Mouse (Mus musculus) C2C12 (cell line): ENCODE data around the gene Pdzd2. TPM values are rescaled to one million over a fixed set of nuclear protein-coding genes. Genes with fewer than 3 reads are reported as not detected.

Experiments used
- H3K27me3 ChIP-seq: one replicate; pipeline ENCODE4 v1.6.1; 2011; ENCODE audit not compliant: control insufficient read depth, insufficient read depth, insufficient read length
- H3K36me3 ChIP-seq: one replicate; pipeline ENCODE4 v1.6.1; 2011; ENCODE audit not compliant: control insufficient read depth, insufficient read depth
- H3K4me3 ChIP-seq: one replicate; pipeline ENCODE4 v1.5.1; 2011; ENCODE audit warnings: mild to moderate bottlenecking, control low read depth; ENCODE audit not compliant: poor library complexity, insufficient read depth, severe bottlenecking
- H3K79me2 ChIP-seq: one replicate; pipeline ENCODE4 v1.6.1; 2011; ENCODE audit not compliant: control insufficient read depth, insufficient read depth
- H3K79me3 ChIP-seq: one replicate; pipeline ENCODE4 v1.6.1; 2011; ENCODE audit warnings: low read depth, control low read depth
- H3ac ChIP-seq: one replicate; pipeline ENCODE3; 2011; ENCODE audit warnings: low read depth; ENCODE audit not compliant: control insufficient read depth, insufficient read length
- CEBPB ChIP-seq: IDR thresholded peaks from one replicate; pipeline ENCODE4 v1.6.1; 2011; ENCODE audit warnings: low read depth, mild to moderate bottlenecking, control low read depth, moderate library complexity
- CTCF ChIP-seq: IDR thresholded peaks from one replicate; pipeline ENCODE4 v1.5.1; 2011; ENCODE audit not compliant: control insufficient read depth, insufficient read depth, insufficient read length
- FOSL1 ChIP-seq: IDR thresholded peaks from one replicate; pipeline ENCODE4 v1.8.0; 2011; ENCODE audit warnings: mild to moderate bottlenecking, low read length; ENCODE audit not compliant: poor library complexity, insufficient read depth, severe bottlenecking
- MAX ChIP-seq: IDR thresholded peaks from one replicate; pipeline ENCODE4 v1.6.1; 2011; ENCODE audit warnings: mild to moderate bottlenecking, control low read depth
- MYOD1 ChIP-seq: IDR thresholded peaks from one replicate; pipeline ENCODE4 v1.6.1; 2011; ENCODE audit warnings: low read depth; ENCODE audit not compliant: control insufficient read depth, insufficient read length
- MYOG ChIP-seq: IDR thresholded peaks from one replicate; pipeline ENCODE4 v1.6.1; 2011; ENCODE audit not compliant: control insufficient read depth, insufficient read length; ENCODE audit errors: extremely low read depth
- USF1 ChIP-seq: IDR thresholded peaks from one replicate; pipeline ENCODE4 v1.6.1; 2011; ENCODE audit warnings: low read depth, mild to moderate bottlenecking, control low read depth, moderate library complexity
- polyA plus RNA-seq: library from polyadenylated mRNA; unstranded; fragments of >200 nt; fragmentation: generic; extraction: Trizol; gene quantifications from one replicate; pipeline ENCODE4 v1.2.1, GENCODE M21; 2012; ENCODE audit warnings: missing spikeins

Gene Pdzd2
- polyA plus RNA-seq, 1 experiment: 0.01 TPM

- no peak for TF ChIP-seq CTCF
- no peak for TF ChIP-seq FOSL1
- TF ChIP-seq CEBPB: no peak
- no peak for TF ChIP-seq MYOD1
- H3K79me2 ChIP-seq: no peaks in the 10 kb centered on the region
- H3K79me3 ChIP-seq: no peaks in the 10 kb centered on the region
- H3K4me3 ChIP-seq: no peak overlapping the region
- no peak overlapping the region for H3ac ChIP-seq
- no peaks in the 10 kb centered on the region for H3K36me3 ChIP-seq
- peaks cover 6% of the 10 kb centered on the region for H3K27me3 ChIP-seq
Measured at GRCm38 (mm10) chr15:12623521-12623920, 116.2 kb downstream of the Pdzd2 start.

DNA sequence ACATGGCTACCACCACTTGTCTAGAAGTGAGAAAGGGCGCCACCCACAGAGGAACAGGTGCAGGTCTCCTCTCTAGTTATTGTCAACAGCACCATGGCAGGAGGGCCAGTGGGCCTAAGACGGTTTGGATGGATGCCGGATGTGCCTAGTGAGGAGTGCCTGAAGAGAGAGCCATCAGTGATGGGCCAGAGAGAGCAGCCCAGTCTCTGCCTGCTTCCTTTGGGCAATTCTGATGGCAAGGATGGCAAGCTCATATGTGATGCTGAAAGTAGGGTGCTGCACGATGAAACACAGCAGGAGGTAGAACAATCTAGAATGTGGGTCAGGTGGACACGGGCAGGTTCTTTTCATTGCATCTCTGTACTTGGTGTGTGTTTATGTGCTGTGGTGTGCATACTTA, 117.0 kb downstream of the Pdzd2 start:
- H3ac ChIP-seq: no peak overlapping the region
- H3K4me3 ChIP-seq: no peak overlapping the region
- no peaks in the 10 kb centered on the region for H3K79me3 ChIP-seq
- peaks cover 6% of the 10 kb centered on the region for H3K27me3 ChIP-seq
- no peaks in the 10 kb centered on the region for H3K36me3 ChIP-seq
- TF ChIP-seq CTCF (no peak), CEBPB (no peak), MYOG (no peak), MYOD1 (no peak), USF1 (no peak), MAX (no peak), FOSL1 (no peak)
- H3K79me2 ChIP-seq: no peaks in the 10 kb centered on the region

DNA sequence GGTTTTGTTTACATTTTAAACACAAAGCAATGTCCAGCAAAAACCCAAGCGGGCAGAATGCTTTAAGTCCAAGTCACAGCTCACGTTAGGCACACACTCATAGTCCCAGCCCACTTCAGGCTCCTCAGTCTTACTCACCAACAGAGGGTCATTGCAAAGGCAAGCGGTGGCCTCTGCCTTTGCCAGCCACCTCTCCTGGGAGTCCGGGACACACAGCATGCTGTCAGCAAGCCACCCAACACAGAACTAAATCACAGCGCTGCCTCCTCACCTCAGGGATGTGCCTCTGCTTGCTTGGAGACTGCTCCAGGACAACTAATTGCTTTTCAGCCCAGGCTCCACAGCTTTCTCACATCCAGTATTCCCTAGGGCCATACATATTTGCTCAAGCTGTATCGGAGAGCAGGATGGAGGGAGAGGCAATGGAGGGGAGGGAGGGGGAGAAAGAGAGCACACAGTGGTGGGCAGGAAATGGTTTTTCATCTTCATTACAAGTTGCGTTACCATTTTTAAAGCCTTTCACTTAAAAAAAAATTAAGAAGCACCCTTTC, 117.6 kb downstream of the Pdzd2 start:
- H3K4me3 ChIP-seq: no peak overlapping the region
- no peaks in the 10 kb centered on the region for H3K79me3 ChIP-seq
- no peaks in the 10 kb centered on the region for H3K79me2 ChIP-seq
- no peaks in the 10 kb centered on the region for H3K36me3 ChIP-seq
- TF ChIP-seq USF1: no peak
- H3K27me3 ChIP-seq: peaks cover 6% of the 10 kb centered on the region
- no peak overlapping the region for H3ac ChIP-seq

DNA sequence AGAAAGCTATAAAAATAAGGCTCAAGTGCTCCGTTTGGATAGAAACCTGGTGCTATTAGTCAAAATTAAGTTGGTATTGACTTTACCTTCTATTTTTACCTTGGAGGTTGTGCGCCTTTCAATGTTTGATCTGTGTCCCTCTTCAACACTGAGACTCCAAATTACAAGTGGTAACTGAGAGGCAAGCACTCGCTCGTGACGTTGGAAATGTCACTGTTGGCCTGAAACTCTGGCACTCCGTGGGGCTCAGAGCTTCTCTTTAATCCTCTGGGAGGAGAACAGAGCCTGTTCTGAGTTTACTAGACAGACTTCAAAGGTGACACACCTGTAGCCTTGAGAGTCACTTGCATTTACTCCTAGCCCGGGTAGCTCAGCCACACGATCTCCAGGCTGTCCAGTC, 120.5 kb downstream of the Pdzd2 start:
- peaks cover 6% of the 10 kb centered on the region for H3K27me3 ChIP-seq
- H3ac ChIP-seq: no peak overlapping the region
- H3K79me2 ChIP-seq: no peaks in the 10 kb centered on the region
- H3K79me3 ChIP-seq: no peaks in the 10 kb centered on the region
- TF ChIP-seq FOSL1 (no peak), MYOG (no peak), MYOD1 (no peak), MAX (no peak), CTCF (no peak), USF1 (no peak), CEBPB (no peak)
- no peak overlapping the region for H3K4me3 ChIP-seq
- H3K36me3 ChIP-seq: no peaks in the 10 kb centered on the region

GRCm38 (mm10) chr15:12617651-12618050, 122.1 kb downstream of the Pdzd2 start:
- H3K79me2 ChIP-seq: no peaks in the 10 kb centered on the region

GRCm38 (mm10) chr15:12617220-12617619, 122.5 kb downstream of the Pdzd2 start:
- Histone ChIP-seq H3K79me2 (no peaks in the 10 kb centered on the region), H3K79me3 (no peaks in the 10 kb centered on the region), H3K4me3 (no peak overlapping the region), H3ac (no peak overlapping the region), H3K36me3 (no peaks in the 10 kb centered on the region), H3K27me3 (peaks cover 6% of the 10 kb centered on the region)
- no peak for TF ChIP-seq FOSL1
- no peak for TF ChIP-seq MYOG

More at GRCm38 (mm10) chr15:12617651-12618050, 122.1 kb downstream of the Pdzd2 start:
- TF ChIP-seq MYOG (no peak), FOSL1 (no peak), USF1 (no peak), MAX (no peak), CEBPB (no peak), CTCF (no peak), MYOD1 (no peak)
- H3ac ChIP-seq: no peak overlapping the region
- H3K4me3 ChIP-seq: no peak overlapping the region
- H3K36me3 ChIP-seq: no peaks in the 10 kb centered on the region
- H3K27me3 ChIP-seq: peaks cover 6% of the 10 kb centered on the region
- no peaks in the 10 kb centered on the region for H3K79me3 ChIP-seq
